Mouse (Mus musculus): ENCODE results near the gene Rabgap1l.

Gene Rabgap1l

GRCm38 (mm10) chr1:160249786-160250185 lies 543.2 kb downstream of the Rabgap1l start:
- DNase-seq (ENCODE audit: extremely low spot score, low spot score) = no peak

DNA sequence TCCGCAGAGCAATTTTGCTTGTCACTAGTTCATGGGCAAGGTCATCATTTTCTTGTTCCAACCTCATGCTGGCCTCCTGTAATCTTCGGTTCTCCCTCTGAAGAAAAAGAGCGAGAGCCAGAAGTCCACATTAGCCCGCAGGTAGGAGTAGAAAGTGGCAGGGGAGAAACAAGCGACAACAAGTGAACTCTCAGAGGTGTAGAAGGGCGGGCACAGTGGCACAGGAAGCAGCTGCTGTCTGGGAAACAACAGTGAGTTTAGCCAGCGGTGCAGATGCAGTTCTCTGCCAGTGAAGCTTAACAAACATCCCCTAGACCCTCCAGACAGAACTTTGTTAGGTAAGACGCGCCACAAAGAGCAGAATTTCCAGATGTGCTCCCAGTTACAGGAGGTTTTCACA lies 545.5 kb downstream of the Rabgap1l start:
- no peak for DNase-seq (ENCODE audit: extremely low spot score, low spot score)

DNA sequence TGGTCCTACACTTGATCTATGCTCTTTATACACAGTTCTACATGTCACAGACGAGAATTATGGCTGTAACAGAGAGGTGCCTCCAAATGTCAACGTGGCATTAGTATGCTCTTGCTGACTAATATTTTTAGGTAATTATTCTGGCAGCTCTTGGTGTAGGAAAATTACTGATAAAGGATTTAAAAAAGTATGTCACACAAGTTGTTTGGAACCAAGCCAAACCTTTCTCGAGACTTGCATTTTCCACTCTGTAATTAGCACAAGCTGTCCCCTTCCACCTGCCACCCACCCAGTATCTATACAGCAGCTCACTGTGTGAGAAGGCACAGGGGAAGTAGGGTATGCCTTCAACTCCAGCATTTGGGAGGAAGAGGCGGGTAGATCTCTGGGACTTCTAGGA lies 546.2 kb downstream of the Rabgap1l start:
- DNase-seq (ENCODE audit: extremely low spot score, low spot score) = no peak

- DNase-seq (ENCODE audit: extremely low spot score, low spot score) = no peak
These were observed 547.1 kb downstream of the Rabgap1l start for GRCm38 (mm10) chr1:160245954-160246353.

GRCm38 (mm10) chr1:160244689-160245088 lies 548.3 kb downstream of the Rabgap1l start:
- no peak for DNase-seq (ENCODE audit: extremely low spot score, low spot score)

DNA sequence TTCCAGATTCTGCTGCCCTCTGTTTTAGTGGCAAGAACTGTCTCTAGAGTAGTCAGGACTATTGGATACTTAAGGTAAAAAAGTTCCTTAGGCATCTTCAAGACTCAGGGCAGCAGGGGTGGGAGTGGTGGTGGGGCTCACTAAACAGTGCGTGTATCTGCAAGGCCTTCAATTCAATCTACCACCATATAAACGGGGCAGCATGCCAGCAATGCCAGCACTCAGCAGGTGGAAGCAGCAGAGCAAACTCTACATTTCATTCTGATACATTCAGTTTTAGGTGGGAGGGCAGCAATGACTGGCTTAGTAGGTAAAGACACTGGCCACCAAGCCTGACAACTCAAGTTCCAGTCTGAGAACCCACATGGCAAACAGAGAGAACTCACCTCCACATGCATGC lies 552.9 kb downstream of the Rabgap1l start:
- no peak for DNase-seq (ENCODE audit: extremely low spot score, low spot score)

DNA sequence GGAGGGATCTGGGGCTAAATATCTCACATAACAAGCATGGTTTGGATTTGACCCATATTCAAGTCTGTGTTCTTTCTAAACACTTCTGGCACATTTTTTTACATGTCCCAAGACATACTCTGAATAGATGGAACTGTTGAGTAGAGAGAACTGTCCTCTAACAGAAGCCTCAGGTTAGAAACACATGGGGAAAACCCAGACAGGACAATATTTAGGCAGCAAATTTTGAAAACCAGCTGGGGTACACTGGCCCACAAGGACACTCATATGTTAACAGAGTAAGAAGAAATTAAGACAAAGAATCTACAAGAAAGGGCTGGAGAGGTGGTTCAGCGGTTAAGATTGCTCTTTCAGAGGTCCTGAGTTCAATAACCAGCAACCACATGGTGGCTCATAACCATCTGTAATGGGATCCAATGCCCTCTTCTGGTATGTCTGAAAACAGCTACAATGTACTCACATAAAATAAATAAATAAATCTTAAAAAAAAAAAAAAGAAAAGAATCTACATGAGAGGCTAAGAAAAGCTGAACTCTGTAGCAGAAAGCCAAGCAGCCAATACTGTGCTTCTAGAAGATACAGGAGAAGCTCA lies 554.1 kb downstream of the Rabgap1l start:
- DNase-seq (ENCODE audit: extremely low spot score, low spot score) = no peak

GRCm38 (mm10) chr1:160237981-160238380 lies 555.0 kb downstream of the Rabgap1l start:
- DNase-seq (ENCODE audit: extremely low spot score, low spot score) = no peak

DNA sequence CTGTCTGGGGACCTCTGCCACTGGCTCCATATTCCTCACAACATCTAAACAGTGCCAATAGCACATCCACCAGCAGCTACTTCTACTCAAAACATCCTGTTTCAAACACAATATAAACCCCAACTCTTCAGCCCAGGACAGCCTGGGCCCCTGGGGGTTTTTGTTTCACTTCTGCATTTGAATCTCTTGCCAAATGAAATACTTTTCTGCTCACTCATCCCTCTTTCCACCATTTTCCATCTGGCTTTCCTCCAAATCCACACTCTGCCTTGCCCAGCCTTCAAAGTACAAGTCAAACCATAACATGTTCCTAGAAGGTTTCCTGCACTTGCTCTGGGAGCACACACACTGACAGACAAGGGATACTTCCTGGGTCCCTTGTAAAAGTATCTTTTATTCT lies 559.1 kb downstream of the Rabgap1l start:
- DNase-seq (ENCODE audit: extremely low spot score, low spot score) = no peak

- DNase-seq (ENCODE audit: extremely low spot score, low spot score) = no peak
These were observed 560.9 kb downstream of the Rabgap1l start for GRCm38 (mm10) chr1:160232113-160232512.

DNA sequence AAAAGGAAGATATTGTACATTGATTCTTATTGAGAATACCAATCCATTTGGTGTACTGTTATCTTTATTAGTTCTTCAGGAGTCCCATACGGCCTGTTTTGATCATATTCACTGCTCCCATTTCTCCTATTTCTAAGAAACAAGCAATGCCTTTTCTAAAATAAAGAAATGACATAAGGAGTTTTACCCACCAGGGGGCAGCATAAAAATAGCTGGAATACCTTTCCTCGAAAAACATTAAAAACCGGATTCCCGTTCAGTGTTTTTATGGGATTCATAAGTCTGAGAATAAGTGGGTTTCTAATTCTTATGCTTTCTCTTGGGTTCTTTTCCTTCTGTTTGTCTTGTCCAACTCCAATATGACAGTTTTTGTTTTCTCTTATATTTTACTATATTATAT lies 562.0 kb downstream of the Rabgap1l start:
- no peak for DNase-seq (ENCODE audit: extremely low spot score, low spot score)

- DNase-seq (ENCODE audit: extremely low spot score, low spot score) = no peak
These were observed 565.2 kb downstream of the Rabgap1l start for GRCm38 (mm10) chr1:160227850-160228249.

- no peak for DNase-seq (ENCODE audit: extremely low spot score, low spot score)
These were observed 565.8 kb downstream of the Rabgap1l start for GRCm38 (mm10) chr1:160227196-160227595.

DNA sequence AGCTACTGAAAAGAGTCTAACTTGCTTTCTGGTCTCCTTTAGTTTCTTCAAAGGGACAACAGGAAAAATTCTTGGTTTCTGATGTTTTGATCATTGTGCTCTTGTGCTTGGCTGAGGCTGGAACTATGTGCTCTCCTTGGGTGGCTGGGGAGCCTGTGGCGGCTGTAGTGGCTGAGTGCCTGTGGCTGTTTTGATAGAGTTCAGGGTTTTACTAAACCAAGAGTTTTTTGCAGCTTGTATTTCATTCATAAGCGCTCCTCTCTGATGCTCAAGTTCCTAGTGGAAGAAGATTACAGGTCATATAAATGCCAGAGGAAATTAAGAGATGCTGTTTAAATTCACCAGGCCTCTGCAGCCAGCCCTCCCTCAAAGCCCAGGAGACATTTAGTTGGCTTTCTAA lies 568.9 kb downstream of the Rabgap1l start:
- DNase-seq (ENCODE audit: extremely low spot score, low spot score) = no peak

DNA sequence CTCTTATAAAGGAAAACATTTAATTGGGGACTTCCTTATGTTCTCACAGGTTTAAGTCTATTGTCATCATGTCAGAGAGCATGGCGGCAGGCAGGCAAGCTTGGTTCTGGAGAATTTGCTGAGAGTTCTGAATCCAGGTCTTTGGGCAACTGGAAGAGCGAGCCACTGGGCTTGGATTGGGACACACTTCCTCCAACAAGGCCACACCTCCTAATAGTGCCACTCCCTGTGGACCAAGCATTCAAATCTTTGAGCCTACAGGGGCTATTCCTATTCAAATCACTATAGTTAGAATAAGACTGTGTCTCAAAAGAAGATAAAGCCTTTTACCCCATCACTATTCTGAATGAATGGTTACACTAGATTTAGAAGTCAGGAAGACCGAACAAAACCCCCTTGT lies 575.1 kb downstream of the Rabgap1l start:
- DNase-seq (ENCODE audit: extremely low spot score, low spot score) = no peak

- no peak for DNase-seq (ENCODE audit: extremely low spot score, low spot score)
These were observed 578.8 kb downstream of the Rabgap1l start for GRCm38 (mm10) chr1:160214171-160214570.

DNA sequence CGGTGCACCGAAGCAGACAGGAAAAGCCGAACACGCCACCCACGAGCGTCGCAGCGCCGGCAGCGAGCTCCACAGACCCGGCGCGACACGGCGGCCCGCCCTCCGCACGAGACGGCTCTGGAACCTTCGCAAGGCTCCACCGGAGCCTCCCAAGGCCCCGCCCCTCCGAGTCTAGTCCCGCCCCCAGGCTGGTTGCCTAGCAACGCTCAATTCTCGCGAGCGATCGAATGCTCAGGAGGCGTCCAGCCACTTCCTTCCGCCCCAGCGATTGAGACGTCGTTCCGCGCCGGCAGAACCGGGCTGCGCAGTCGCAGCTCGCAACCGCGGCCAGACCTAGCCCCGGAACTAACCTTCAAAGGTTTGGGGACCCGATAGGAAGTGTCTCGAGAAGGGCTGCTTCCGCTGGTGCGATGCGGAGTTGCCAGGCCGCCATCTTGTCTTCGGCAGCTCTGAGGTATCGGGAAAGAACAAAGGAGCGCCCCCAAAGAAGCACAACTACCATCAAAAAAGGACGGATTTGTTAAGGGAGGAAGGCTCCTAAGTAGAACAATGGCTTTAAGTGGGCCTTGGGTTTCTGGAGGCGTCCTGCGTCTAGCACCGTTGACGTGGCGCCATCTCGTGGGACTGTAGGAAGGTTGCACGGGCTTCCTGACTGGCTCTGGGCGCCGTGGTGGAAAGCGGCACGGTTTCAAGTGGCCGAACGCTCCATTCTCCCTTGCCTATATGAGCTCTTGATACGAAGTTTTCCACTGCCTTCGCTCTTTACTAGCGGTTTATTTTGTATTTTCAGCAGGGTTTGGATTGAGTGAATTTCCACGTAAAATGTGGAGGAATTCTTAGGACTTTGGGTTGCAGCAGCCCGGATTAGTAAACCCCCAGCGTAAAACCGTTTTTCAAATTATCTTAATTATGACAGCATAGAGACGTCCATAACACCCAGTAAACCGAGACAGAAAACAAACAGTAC lies 580.0 kb downstream of the Rabgap1l start, which contains the start of gene Cacybp:
Cacybp (minus strand) TSS at position 173 of the 967 bp plus-strand sequence.
- peak; percentile 100 for DNase-seq (ENCODE audit: extremely low spot score, low spot score)

GRCm38 (mm10) chr1:160212123-160212691 lies 580.8 kb downstream of the Rabgap1l start:
- DNase-seq (ENCODE audit: extremely low spot score, low spot score) = no peak

GRCm38 (mm10) chr1:160211597-160212122 lies 581.4 kb downstream of the Rabgap1l start:
- no peak for DNase-seq (ENCODE audit: extremely low spot score, low spot score)

DNA sequence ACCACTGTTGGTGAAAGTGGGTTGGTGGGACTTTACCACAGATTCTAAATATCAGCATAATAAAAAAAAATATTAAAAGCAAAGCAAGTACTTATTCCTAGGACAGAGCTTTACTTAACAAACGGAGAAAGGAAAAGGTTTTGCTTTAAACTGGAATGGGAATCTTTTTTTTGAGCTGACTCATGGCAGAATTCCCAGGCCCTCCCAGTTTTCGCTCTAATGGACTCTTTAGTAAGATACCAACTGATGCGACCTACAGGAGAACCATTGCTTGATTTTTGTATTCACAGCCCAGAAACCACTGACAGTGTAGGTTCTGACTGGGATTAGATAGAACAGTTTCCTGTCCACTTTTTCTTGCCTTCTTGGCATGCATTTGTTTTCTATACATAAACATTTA lies 582.4 kb downstream of the Rabgap1l start:
- DNase-seq (ENCODE audit: extremely low spot score, low spot score) = no peak

DNA sequence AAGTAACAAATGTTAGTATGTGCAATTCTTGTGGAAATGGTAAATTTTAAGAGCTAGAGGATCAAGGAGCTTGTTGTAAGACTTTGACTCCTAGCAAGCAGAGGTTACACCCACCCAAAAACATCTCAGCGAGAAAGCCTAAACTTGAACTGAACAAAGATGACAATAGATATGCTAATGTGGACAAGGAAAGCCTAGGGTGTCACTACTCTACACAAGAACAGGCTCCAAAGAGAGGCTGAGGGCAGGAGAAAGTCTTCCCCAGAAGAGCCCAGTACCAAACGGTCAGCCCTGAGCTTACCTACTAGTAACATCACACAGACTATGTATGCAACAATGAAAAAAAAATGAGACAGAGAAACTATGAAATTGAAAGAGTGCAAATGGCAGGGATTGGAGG lies 583.2 kb downstream of the Rabgap1l start:
- DNase-seq (ENCODE audit: extremely low spot score, low spot score) = no peak

DNA sequence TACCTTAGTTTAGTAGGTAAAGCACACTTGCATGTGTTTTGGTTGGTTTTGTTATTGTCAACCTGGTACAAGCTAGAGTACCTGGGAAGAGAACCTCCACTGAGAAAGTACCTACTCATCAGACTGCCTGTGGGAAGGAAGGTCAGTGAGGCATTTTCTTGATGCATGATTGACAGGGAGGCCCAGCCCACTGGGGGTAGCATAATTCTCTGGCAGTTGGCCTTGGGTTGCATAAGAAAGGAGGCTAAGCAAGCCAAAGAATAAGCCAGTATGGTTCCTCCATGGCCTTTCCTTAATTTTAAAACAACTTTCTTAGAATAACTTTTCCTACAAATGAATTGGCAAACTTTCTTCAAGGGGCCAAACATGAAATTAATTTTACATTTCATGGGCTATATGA lies 587.5 kb downstream of the Rabgap1l start:
- DNase-seq (ENCODE audit: extremely low spot score, low spot score) = no peak
